Mouse (Mus musculus) liver, embryonic 12.5 days (tissue): ENCODE data around the gene Smg9. TPM values are rescaled to one million over a fixed set of nuclear protein-coding genes. Genes with fewer than 3 reads are reported as not detected.

Experiments
- ATAC-seq: fragments of 200-750 bp; cut with Nextera tagmentation; 2 replicates; pipeline ENCODE4 v1.8.0; 2017; ENCODE audit warnings: moderate number of reproducible peaks, mild to moderate bottlenecking, moderate library complexity
- H3K27ac ChIP-seq: fragments of 300-500 bp; sonication (generic); 2 replicates; pipeline ENCODE4 v1.5.1; 2016; ENCODE audit warnings: mild to moderate bottlenecking
- H3K27me3 ChIP-seq: fragments of 300-500 bp; sonication (generic); replicated peaks from 2 replicates; pipeline ENCODE4 v1.6.1; 2016; ENCODE audit warnings: mild to moderate bottlenecking, moderate library complexity
- H3K36me3 ChIP-seq: fragments of 300-500 bp; sonication (generic); 2 replicates; pipeline ENCODE4 v1.6.1; 2016; ENCODE audit warnings: mild to moderate bottlenecking, moderate library complexity
- H3K4me1 ChIP-seq: fragments of 300-500 bp; sonication (generic); 2 replicates; pipeline ENCODE4 v1.6.1; 2016
- H3K4me2 ChIP-seq: fragments of 300-500 bp; sonication (generic); 2 replicates; pipeline ENCODE4 v1.6.1; 2016; ENCODE audit warnings: mild to moderate bottlenecking, moderate library complexity
- H3K4me3 ChIP-seq: fragments of 300-500 bp; sonication (generic); 2 replicates; pipeline ENCODE4 v1.5.1; 2016; ENCODE audit warnings: mild to moderate bottlenecking, moderate library complexity
- H3K9ac ChIP-seq: fragments of 300-500 bp; sonication (generic); 2 replicates; pipeline ENCODE4 v1.6.1; 2016; ENCODE audit warnings: mild to moderate bottlenecking, moderate library complexity
- H3K9me3 ChIP-seq: fragments of 300-500 bp; sonication (generic); replicated peaks from 2 replicates; pipeline ENCODE4 v1.6.1; 2016; ENCODE audit warnings: mild to moderate bottlenecking, moderate library complexity
- WGBS: fragments of 180-500 bp; shearing (Covaris S2); methylation state at CpG from one replicate; pipeline ENCODE4 v1.1.7; 2016; ENCODE audit not compliant: insufficient replicate concordance; 5-methylcytosine and 5-hydroxymethylcytosine counted together
- polyA plus RNA-seq: library from polyadenylated mRNA; unstranded; fragments of >200 nt; fragmentation: Nextera tagmentation; extraction: Ambion mirVana; gene quantifications from 2 replicates; pipeline ENCODE4 v1.2.1, GENCODE M21; 2016

The Smg9 gene
- 22.9 and 23.5 TPM in 2 replicates for polyA plus RNA-seq

GRCm38 (mm10) chr7:24399256-24400081 lies at the start of gene Smg9:
Gene Smg9, plus strand, starts transcription at chr7:24399619.
- Histone ChIP-seq H3K36me3 (peaks cover 38% of the 10 kb centered on the region), H3K4me3 (peak within 1 kb of the TSS; percentile 72), H3K9me3 (no peaks in the 10 kb centered on the region), H3K4me2 (peak within 1 kb of the TSS; percentile 82), H3K9ac (peak within 1 kb of the TSS; percentile 82), H3K27ac (peak within 1 kb of the TSS; percentile 99), H3K27me3 (no peaks in the 10 kb centered on the region), H3K4me1 (peaks cover 83% of the 10 kb centered on the region)
- peak; percentile 89 for ATAC-seq
- WGBS, result 1% methylated on average over 66 of the region's 66 CpGs

- Histone ChIP-seq H3K9me3 (peaks cover 3% of the 10 kb centered on the region; the same call in 1 of the 2 replicates), H3K4me1 (no peaks in the 10 kb centered on the region), H3K4me3 (no peak overlapping the region), H3K27ac (no peak overlapping the region), H3K36me3 (no peaks in the 10 kb centered on the region), H3K27me3 (peaks cover 39% of the 10 kb centered on the region), H3K4me2 (no peak overlapping the region), H3K9ac (no peak overlapping the region)
- ATAC-seq, result no peak
- WGBS, result 59% methylated on average over 6 of the region's 6 CpGs
These were observed 43.8 kb upstream of the Smg9 start for GRCm38 (mm10) chr7:24355646-24356045.

GRCm38 (mm10) chr7:24356081-24356480 lies 43.3 kb upstream of the Smg9 start:
- peaks cover 36% of the 10 kb centered on the region for H3K27me3 ChIP-seq
- H3K4me2 ChIP-seq, result no peak overlapping the region
- no peak overlapping the region for H3K9ac ChIP-seq
- no peak for ATAC-seq
- no peak overlapping the region for H3K4me3 ChIP-seq
- WGBS, result 66% methylated on average over 10 of the region's 10 CpGs
- H3K9me3 ChIP-seq, result peaks cover 3% of the 10 kb centered on the region; the same call in 1 of the 2 replicates
- no peak overlapping the region for H3K27ac ChIP-seq
- no peaks in the 10 kb centered on the region for H3K36me3 ChIP-seq
- H3K4me1 ChIP-seq, result no peaks in the 10 kb centered on the region

- 44% methylated on average over 4 of the region's 4 CpGs for WGBS
- peaks cover 3% of the 10 kb centered on the region; the same call in 1 of the 2 replicates for H3K9me3 ChIP-seq
- peaks cover 3% of the 10 kb centered on the region; the same call in 1 of the 2 replicates for H3K4me1 ChIP-seq
- no peaks in the 10 kb centered on the region for H3K36me3 ChIP-seq
- ATAC-seq, result no peak
- no peak overlapping the region for H3K27ac ChIP-seq
- no peak overlapping the region for H3K4me3 ChIP-seq
- no peak overlapping the region for H3K4me2 ChIP-seq
- H3K9ac ChIP-seq, result no peak overlapping the region
- H3K27me3 ChIP-seq, result peaks cover 28% of the 10 kb centered on the region
These were observed 41.5 kb upstream of the Smg9 start for GRCm38 (mm10) chr7:24357899-24358298.

- Histone ChIP-seq H3K27me3 (peaks cover 31% of the 10 kb centered on the region), H3K9ac (no peak overlapping the region), H3K4me2 (no peak overlapping the region), H3K36me3 (no peaks in the 10 kb centered on the region), H3K9me3 (peaks cover 3% of the 10 kb centered on the region; the same call in 1 of the 2 replicates), H3K4me1 (peaks cover 17% of the 10 kb centered on the region), H3K4me3 (no peak overlapping the region), H3K27ac (no peak overlapping the region)
- ATAC-seq, result no peak
- WGBS, result 17% methylated on average over 9 of the region's 9 CpGs
These were observed 40.1 kb upstream of the Smg9 start for GRCm38 (mm10) chr7:24359269-24359668.

GRCm38 (mm10) chr7:24361001-24361400 lies 38.4 kb upstream of the Smg9 start:
- Histone ChIP-seq H3K9ac (no peak overlapping the region), H3K4me2 (no peak overlapping the region), H3K27ac (no peak overlapping the region), H3K9me3 (peaks cover 3% of the 10 kb centered on the region; the same call in 1 of the 2 replicates), H3K4me3 (no peak overlapping the region), H3K36me3 (no peaks in the 10 kb centered on the region), H3K27me3 (peaks cover 21% of the 10 kb centered on the region), H3K4me1 (peaks cover 33% of the 10 kb centered on the region)
- ATAC-seq, result no peak
- 49% methylated on average over 4 of the region's 4 CpGs for WGBS

- no peaks in the 10 kb centered on the region for H3K9me3 ChIP-seq
- no peak overlapping the region for H3K9ac ChIP-seq
- H3K4me2 ChIP-seq, result peak overlapping the region; percentile 14; the same call in 1 of the 2 replicates
- no peak overlapping the region for H3K4me3 ChIP-seq
- 18% methylated on average over 6 of the region's 7 CpGs for WGBS
- peaks cover 55% of the 10 kb centered on the region for H3K4me1 ChIP-seq
- peaks cover 21% of the 10 kb centered on the region for H3K27me3 ChIP-seq
- no peak for ATAC-seq
- no peak overlapping the region for H3K27ac ChIP-seq
- H3K36me3 ChIP-seq, result no peaks in the 10 kb centered on the region
These were observed 36.2 kb upstream of the Smg9 start for GRCm38 (mm10) chr7:24363228-24363627.

GRCm38 (mm10) chr7:24364827-24365226 lies 34.6 kb upstream of the Smg9 start:
- Histone ChIP-seq H3K4me1 (peaks cover 71% of the 10 kb centered on the region), H3K9ac (peak overlapping the region; percentile 60), H3K27me3 (peaks cover 21% of the 10 kb centered on the region), H3K9me3 (no peaks in the 10 kb centered on the region), H3K27ac (peak overlapping the region; percentile 100), H3K4me3 (no peak overlapping the region), H3K4me2 (peak overlapping the region; percentile 42), H3K36me3 (no peaks in the 10 kb centered on the region)
- ATAC-seq, result peak; percentile 57
- 19% methylated on average over 10 of the region's 10 CpGs for WGBS

GRCm38 (mm10) chr7:24365258-24366014 lies 34.0 kb upstream of the Smg9 start:
- Histone ChIP-seq H3K27me3 (peaks cover 21% of the 10 kb centered on the region), H3K27ac (peak overlapping the region; percentile 100), H3K4me1 (peaks cover 73% of the 10 kb centered on the region), H3K9me3 (no peaks in the 10 kb centered on the region), H3K36me3 (no peaks in the 10 kb centered on the region), H3K4me3 (no peak overlapping the region), H3K4me2 (0 out of 2 replicates have a peak overlapping the region, but pooled peaks have one; percentile 10), H3K9ac (peak overlapping the region; percentile 60)
- no peak for ATAC-seq
- 63% methylated on average over 5 of the region's 5 CpGs for WGBS

GRCm38 (mm10) chr7:24366716-24367632 lies 32.4 kb upstream of the Smg9 start:
- no peak overlapping the region for H3K4me3 ChIP-seq
- 0 out of 2 replicates have a peak, but pooled peaks cover 4% of the 10 kb centered on the region for H3K36me3 ChIP-seq
- ATAC-seq, result peak; percentile 5; the same call in 1 of the 2 replicates
- WGBS, result 57% methylated on average over 13 of the region's 15 CpGs
- peaks cover 73% of the 10 kb centered on the region for H3K4me1 ChIP-seq
- peak overlapping the region; percentile 19; the same call in 1 of the 2 replicates for H3K9ac ChIP-seq
- peaks cover 18% of the 10 kb centered on the region for H3K27me3 ChIP-seq
- peak overlapping the region; percentile 7 for H3K4me2 ChIP-seq
- peak overlapping the region; percentile 100 for H3K27ac ChIP-seq
- H3K9me3 ChIP-seq, result no peaks in the 10 kb centered on the region

- no peak overlapping the region for H3K4me3 ChIP-seq
- no peak for ATAC-seq
- peaks cover 9% of the 10 kb centered on the region for H3K27me3 ChIP-seq
- peak overlapping the region; percentile 100 for H3K27ac ChIP-seq
- H3K4me1 ChIP-seq, result peaks cover 78% of the 10 kb centered on the region
- peak overlapping the region; percentile 96; the same call in 1 of the 2 replicates for H3K4me2 ChIP-seq
- 49% methylated on average over 4 of the region's 4 CpGs for WGBS
- H3K36me3 ChIP-seq, result peaks cover 14% of the 10 kb centered on the region
- no peaks in the 10 kb centered on the region for H3K9me3 ChIP-seq
- H3K9ac ChIP-seq, result peak overlapping the region; percentile 100; the same call in 1 of the 2 replicates
These were observed 31.2 kb upstream of the Smg9 start for GRCm38 (mm10) chr7:24368226-24368625.
